Mouse (Mus musculus) urinary bladder, postnatal 4 days (tissue): ENCODE data around the gene Nav2.

ENCODE experiments used
- DNase-seq, 2 experiments: peaks; one replicate each; pipeline ENCODE4 v3.0.0; 2021 to 2022; ENCODE audit warnings: low spot score in 2 of 2

The Nav2 gene

DNA sequence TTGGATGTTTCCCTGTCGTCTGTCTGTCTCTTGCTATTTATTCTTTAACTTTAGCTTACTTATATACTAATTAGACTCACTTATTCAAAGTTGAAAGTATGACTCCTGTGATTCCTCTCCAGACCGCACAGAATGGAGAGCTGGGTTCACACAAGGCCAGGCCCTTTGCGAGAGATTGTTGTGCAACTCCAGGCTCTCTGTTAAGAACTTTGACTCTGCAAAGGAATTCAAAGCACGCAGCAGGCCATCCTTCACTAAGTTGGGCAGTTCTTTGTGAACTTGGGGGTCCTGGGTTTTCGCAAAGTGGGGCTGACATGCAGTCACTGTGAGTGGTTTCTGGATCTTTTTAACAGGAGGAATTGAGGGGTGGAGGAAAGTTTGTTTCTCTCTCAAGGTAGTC, 95.9 kb downstream of the Nav2 start:
- no peak for DNase-seq

DNA sequence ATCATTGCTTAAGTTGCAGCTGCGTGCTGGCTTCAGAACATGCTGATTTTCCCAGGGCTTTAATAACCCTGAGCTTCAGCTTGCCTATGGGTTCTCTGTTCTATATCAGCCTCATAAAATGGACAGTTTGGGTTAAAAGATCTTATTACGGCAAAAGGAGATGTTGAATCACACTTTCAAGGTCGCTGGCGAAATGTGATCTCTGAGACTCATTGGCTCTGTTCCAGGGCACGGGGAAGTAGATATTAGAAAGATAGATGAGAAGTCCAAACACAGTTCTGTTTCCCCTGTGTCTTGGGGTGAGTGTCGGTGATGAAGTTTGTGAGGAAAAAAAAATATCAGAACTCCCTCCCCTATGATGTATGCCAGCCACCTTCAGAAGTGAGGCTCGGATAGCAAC, 98.4 kb downstream of the Nav2 start:
- no peak for DNase-seq

DNA sequence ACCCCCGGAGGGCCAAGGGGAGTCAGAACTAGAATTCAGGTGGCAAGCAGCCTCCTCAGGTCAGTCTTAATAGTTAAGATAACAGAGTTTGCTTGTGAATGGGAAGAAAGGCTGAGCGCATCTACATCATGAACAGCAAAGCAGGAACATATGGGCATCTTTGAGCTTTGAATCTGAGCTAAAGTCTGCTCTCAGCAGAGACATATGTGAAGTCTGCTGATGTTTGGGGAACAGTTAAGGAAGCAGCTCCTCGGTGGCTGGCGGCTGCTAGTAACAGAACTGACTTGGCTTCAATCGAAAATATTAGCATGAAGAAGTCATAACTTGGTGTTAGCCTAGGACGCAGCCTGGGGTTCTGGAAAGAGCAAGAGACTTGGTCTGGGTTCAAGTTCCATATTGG, 102.2 kb downstream of the Nav2 start:
- no peak for DNase-seq

DNA sequence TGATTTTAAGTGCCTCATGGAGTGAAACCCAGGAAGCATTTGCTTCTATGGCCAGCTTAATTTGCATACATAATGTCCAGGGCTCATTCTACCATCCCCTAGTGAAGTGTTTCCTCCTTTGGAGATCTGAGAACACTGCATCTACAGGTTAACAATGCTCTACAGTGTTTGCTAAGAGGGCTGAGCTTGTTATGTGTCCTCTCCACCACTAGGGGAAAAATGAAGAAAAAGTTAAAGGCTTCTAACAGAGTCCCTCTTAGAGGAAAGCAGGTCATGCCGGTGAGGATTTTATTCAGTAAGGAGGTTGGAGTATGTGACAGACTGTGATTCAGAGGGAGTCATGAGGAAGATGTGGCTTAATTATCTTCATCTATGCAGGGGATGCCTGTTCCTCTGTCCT, 103.5 kb downstream of the Nav2 start:
- no peak for DNase-seq

DNA sequence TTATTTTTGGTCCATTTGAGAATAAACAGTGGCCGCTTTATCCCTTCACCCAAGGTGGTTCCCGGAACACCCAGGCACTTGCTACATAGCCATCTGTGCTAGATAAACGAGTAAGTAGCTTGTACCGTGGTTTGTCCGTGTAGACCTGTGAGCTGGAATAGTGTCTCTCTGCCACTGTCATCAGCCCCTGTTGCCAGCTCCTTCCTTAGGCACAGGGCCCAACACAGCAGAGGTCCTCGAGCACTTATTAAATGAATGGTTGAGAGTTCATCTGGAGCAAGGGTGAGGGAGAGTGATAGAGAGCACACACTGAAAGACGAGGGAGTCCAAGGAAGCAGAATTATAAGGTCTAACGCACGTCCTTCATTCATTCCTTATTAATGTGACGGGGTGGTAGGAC, 106.0 kb downstream of the Nav2 start:
- no peak for DNase-seq

DNA sequence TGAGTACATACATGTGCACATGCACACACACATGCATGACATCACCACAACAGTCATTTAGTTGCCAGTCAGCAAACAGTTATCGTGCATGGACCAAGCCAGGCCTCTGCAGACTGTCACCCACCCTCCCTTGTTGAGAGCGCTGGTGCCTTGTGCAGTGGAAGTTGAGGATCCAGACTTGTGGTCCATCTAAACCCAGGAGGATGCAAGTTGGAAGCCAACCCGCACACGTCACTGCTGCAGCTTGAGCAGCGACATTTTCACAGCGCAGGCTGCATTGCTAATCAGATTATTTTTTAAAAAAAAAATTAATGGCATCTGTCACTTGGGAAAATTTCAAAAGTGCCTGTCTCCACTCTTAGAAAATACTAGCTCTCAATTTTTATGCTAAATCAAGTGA, 106.8 kb downstream of the Nav2 start:
- DNase-seq: no peak

DNA sequence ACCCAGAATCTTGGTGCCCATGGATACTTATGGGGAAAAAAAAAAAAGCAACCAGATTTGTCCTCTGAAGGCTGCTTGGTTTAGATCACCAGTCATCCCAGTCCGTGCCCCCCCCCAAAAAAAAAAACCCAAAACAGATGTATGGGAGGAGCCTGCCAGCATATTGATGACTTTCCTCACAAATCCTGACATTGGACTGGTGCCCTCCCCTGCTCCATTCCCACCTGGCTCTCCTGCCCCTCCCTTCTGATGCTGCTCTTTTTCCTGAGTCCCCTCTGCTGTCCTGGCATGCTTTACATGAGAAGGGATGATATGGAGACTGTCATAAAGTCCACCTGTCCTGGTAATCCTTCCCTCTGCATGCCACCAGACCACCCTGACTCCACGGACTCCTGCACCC, 107.6 kb downstream of the Nav2 start:
- no peak for DNase-seq

DNA sequence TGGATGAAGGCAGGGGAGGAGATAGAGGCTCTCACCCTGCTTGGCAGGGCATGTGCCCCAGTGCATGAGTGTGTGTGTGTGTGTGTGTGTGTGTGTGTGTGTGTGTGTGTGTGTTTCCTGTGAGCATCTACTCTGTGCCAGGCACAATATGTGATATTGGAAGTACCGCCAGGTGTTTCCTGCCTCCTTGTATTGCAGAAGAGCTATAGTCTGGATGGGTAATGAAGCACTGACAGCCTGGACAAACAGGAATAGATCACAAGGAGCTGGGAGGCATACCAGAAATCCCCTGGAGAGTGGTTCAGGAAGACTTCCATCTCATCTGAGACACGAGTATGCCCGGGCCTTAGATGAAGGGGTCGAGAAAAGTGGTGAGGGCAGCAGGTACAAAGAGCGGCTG, 109.3 kb downstream of the Nav2 start:
- DNase-seq: no peak

DNA sequence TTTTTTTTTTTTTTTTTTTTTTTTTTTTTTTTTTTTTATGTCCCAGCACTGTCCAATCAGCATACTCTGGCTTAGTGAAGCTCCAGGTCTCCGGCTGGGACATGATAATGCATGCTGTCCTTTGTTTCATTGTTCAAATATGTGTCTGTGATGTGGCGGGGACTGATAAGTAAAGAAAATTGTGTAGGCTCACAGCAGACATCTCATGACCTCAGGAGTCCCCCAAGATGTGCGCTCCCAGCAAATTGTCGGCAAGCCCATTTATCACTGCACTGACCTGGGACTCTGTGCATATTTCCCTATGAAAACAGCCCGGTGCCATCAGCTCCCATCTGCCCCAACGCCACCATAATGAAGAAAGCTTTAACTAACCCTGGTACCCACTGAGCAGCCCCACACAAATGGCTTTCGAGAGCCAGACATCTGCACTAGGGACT, 110.0 kb downstream of the Nav2 start:
- no peak for DNase-seq

DNA sequence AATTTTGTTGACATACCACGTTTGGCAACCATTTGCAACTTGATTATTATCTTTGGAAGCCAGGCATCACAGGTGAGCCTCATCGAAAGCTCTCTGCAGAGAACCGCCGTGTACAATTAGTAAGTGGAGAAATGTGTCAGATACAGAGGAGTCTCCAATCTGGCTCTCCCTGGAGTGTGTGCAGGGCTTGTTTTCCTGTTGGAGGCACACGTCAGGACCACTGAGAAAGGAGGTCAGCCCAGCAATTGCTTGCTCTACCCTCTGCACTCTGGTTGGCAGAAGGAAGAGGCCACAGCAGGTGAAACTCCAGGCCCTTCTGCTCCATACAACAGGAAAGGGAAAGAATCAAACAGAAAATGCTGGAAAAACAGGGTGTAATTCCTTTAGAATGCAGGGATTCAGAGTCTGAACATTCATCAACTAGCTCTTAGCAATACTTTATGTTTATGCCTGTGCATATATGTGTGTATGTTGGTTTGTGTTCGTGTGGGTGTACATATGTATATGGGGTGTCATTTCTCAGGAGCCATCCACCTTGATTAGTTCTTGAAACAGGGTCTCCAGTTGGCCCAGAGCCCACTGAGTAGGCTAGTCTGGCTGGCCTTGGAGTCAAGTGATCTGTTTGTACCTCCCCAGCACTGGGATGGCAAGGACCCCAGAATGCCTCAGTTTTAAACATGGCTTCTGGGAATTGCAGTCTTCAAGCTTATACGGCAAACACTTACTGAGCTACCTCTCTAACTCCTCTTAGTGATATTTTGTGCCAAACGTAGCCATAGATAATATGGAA, 116.7 kb downstream of the Nav2 start:
- DNase-seq: no peak

DNA sequence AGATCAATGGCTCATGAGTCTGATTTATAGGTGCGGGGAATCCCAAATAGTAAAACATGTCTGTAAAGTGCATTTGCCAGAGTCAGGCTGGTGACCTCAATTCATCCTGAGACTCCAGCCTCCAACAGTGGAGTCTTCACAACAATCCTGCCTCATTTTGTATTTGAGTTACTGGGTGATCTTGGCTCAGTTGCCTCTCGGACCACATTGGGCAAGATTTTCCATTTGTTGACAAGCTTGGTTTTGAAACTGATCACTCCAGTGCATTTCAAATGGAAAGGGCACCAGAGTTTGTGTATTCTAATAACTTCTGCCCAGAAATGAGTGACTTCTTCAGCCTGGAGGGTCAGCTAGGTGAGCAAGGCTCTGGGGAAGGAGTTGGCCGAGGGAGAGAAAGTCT, 117.5 kb downstream of the Nav2 start:
- no peak for DNase-seq

DNA sequence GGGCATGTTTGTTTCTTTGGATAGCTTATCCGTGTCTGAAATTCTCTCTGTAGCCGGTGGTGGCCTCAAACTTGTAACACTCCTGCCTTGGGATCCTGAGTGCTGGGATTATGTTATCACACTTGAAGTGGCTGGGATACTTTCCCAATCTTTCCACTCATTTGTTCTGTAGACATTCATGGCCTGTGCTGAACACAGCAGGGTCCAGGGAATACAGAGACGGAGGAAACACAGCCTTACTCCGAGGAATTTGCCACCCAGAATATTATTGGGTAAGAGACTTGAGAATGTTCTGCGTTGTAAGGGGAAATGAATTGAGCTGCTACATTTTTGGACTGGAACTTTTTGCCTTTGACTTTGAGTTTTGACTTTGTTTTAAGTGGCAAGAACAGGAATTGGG, 118.0 kb downstream of the Nav2 start:
- DNase-seq: no peak

DNA sequence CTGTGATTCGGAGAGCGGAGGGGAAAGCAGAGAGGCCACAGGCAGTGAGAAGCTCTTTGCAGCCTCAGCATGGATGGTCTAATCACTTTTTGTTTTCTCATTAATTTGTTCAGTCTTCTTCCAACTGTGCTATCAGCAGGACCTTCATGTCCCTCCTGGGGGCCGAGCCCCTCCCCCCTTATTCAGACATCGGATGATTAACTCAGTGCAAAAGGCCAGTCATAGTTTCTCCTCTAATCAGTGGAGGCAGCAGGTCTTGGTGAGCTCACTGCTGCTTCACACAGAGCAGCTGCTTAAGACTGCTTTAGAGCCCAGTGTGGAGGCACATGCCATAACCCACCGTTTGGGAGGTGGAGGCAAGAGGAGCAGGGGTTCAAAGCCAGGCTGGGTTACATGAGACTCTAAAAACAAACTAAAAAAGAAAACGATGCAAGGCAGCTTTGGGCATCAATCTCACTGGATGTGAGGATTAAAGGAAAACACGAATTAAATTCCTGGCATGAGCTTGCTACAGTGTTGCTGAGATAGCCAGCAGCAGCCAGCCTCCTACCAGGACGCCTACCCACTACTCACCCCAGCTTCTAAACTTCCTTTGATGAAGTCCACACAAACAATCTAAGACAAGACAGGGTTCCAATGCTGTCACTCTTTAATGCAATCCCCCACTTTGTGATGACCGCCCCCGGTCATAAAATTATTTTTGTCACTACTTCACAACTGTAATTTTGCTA, 120.9 kb downstream of the Nav2 start:
- no peak for DNase-seq

DNA sequence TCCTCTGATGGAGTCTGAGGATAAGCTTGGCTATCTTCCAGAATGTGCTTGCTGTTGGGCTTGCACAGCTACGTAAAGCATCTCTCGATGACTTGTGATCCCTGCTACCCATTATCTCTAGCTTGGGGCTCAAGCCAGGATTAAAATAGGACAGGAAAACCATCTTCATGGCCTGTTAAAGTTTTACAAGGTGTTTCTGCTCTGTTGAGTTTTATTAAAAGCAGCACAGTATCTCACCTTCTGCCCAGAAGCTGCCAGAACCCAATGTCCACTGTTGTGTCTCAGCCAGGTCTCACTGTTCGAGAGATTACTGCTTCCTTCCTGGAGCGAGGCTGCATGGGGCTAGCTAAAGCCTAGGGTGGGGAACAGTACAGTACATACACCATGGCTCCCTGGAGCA, 123.7 kb downstream of the Nav2 start:
- no peak for DNase-seq

DNA sequence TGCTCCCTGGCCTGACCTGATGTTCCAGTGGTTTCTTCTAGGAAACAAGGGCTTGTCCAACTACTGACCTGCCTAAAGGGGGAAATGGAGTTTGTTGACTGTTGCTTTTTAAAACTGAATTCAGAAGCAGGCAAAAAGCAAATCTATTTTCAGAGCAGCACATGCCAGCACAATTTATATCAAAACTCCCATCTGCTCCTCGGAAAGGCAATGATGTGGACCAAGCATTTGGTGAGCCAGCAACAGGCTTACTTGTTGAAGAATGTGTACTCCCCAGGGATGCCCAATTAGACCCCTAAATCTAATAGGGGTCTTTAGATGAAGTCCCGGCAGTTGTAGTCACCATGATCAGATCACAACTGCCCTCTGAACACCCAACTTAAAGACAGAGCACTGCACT, 125.7 kb downstream of the Nav2 start:
- no peak for DNase-seq

DNA sequence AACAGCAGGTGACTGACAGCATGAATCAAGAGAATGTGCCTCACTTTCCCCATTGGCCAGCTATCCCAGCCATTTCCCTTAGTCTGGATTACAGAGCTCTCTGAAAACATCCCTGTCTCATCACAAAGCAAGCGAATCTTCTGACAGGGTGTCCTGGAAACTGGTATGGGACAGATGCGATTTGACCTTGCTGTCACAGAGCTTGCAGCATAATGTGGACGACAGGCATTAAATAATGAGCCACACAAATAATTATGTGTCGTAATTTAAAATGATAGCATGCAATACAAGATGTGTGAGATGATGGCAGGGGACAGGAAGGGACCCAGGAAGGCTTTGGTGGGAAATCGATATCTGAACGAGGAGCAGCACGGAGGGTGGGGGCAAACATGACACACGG, 131.6 kb downstream of the Nav2 start:
- DNase-seq: no peak

DNA sequence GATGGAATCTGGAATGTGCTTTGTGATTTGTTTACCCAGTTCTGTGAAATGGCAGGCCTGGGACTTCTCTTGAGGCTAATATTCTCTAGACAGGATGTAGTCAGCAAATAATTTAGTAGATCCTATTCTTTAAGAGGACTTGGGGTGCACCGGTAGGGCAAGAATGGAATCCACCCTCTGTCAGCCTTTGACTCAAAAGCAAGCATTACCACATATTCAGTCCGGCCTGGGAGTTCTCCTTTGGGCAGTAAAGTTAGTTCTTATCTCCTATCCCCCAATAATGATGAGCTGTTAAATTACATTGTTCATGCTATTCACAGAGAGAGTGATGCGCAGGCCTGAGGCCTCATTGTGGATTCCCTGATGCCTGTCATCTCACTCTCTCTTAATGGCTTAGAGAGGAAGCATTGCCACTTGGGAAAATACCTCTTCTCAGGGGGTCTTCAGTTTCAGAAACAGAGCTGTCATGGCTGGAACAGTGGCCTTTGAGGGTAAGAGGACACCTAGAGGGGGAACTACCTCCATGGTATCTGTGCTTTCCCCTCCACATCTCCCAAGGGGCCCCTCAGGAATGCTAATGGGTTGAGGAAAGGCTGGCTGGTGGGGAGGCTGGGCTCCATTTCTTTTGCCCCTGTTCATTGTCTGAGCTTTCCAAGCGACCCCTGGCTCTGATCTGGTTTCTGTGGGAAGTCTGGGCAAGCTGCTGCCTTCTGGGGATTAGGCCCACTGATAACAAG, 133.0 kb downstream of the Nav2 start:
- no peak for DNase-seq

DNA sequence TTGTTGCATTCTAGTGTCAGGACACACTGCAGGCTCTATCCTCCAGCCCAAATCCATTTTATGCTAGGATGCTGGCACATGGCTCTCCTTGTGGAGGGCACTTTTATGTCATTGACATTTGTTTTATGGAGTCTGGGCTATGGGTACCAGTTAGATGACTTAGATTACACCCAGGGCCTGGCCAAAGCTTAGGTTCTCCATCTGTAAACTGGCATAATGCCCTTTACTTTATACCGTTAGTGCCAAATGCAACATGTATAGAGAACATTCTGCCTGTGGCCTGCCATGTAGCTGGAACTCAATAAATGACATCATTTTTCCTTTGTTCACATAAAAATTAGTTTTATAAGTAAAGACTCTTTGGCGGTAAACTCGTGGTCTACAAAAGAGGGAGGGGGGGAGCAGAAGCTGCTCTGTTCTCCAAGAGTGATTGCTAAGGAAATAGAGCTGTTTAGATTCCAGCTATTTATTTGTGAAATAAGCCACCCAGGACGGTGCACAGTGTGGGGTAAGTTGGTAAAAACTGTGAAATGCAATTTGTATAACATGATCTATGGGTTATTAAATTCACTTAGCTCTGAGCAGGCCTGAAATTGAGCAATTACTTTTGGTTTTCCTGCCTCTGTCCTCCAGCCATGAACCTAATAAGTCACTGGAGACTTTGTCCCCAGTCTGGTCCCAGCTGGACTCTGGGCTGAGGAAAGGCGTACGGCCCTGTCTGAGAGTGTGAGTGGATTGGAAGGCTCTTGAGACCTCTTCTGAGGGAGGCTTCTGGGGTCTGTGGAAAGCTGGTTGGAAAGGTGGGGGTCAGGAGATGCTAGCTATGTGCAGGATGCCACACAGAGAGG, 137.2 kb downstream of the Nav2 start:
- DNase-seq: no peak

DNA sequence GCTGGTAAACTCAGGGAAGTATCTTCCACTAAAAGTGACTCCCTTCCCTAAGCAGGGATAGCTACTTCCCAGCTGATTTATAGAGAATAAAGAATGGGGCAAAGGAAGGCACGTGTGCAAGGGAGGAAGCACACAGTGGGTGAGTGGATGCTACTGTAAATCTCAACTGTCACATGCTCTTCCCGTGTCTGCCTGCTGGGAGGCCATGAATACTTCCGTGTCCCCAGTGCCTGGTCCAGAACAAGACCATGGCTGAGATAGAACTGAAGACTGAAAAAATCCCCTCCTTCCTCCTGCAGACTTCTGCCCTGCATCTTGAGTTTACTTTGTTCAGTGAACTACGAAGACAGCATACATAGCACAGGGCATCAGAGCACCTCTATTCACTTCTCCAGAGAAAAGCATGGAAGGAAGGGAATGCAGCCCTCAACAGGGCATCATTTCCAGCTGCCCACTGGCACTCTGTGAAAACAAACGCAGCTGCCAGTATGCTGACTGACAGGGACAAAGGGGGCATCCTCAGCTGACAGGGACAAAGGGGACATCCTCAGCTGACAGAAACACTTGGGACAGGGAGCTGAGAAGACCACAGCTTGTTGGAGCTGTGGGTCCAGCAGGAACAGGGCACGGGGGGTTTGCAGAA, 138.0 kb downstream of the Nav2 start:
- no peak for DNase-seq

DNA sequence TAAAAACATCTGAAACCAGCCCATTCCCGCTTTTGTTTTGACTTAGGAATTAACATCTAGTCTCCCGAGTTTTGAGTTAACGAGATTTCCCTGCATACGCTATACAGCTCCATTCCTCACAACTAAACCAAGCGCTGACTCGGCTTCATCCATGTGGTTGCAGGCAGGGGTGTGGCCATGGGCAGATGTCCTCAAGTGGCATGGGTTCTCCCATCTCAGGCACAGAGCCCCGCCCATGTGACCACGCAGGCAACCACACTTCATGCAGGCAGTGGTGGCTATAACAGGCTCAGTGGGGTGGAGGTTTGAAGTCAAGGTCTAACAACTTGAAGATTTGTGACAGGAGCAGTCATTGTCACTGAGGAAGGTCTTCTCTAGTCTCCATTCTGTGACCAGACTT, 138.8 kb downstream of the Nav2 start:
- DNase-seq: no peak

DNA sequence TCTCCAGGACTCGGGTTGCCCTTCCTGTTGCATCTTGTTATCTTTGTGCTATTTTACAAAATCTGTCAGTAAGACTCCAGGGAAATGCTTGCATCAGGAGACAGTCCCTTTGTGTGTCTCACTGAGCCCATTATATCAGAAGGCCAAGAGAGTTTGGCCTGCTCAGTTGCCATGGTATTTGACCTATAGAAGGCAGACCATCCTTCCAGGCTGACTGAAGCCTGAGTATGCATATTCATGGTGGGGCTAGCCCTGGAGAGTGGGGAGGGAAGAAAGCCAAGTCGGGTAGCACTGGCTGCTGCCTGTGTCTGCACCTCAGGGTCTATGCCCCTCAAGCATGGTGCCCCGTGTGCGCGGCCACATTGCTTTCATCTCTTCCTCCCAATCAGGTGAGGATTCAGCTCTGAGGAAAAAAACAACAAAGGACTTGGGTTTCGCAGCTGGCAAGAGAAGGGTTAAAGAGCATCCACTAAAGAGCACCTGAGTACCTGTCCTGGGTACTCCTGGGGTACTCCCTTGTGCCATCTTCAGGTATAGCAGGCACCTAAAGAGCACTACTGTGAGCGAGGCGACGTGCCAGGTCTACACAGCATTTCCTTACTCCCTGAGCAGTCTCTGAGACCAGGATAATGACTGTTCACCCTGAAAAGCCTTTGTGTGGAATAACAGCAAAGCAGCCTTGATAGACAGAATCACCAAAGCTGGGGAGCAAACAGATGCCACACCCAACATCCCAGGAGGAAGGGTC, 144.5 kb downstream of the Nav2 start:
- no peak for DNase-seq
